Mouse (Mus musculus) liver, embryonic 14.5 days (tissue): Measurements from ENCODE around the gene Flnb. TPM values are rescaled to one million over a fixed set of nuclear protein-coding genes. Genes with fewer than 3 reads are reported as not detected.

Source experiments
- ATAC-seq: fragments of 200-750 bp; cut with Nextera tagmentation; 2 replicates; pipeline ENCODE4 v1.8.0; 2017; ENCODE audit warnings: moderate number of reproducible peaks, mild to moderate bottlenecking, moderate library complexity; ENCODE audit not compliant: insufficient read depth
- DNase-seq, 3 experiments: peaks; one replicate each; pipeline ENCODE4 v3.0.0-alpha.2; 2012 to 2013; ENCODE audit warnings: low read depth in 3 of 3, low spot score in 3 of 3
- H3K27ac ChIP-seq: fragments of 300-500 bp; sonication (generic); 2 replicates; pipeline ENCODE4 v1.5.1; 2014; ENCODE audit warnings: moderate library complexity, mild to moderate bottlenecking, control low read depth, inconsistent platforms
- H3K27me3 ChIP-seq: fragments of 300-500 bp; sonication (generic); 2 replicates; pipeline ENCODE4 v1.6.1; 2014; ENCODE audit warnings: mild to moderate bottlenecking, low read length, moderate library complexity; ENCODE audit not compliant: control insufficient read depth, insufficient read depth
- H3K36me3 ChIP-seq: fragments of 300-500 bp; sonication (generic); replicated peaks from 2 replicates; pipeline ENCODE4 v1.6.1; 2014; ENCODE audit warnings: low read depth; ENCODE audit not compliant: control insufficient read depth, insufficient read depth
- H3K4me1 ChIP-seq, 2 experiments: fragments of 200-500 bp in 1 of 2; fragments of 300-500 bp in 1 of 2; sonication (generic) in 1 of 2; replicated peaks; 2 replicates each; pipeline ENCODE4 v1.6.1; 2012 to 2014; ENCODE audit warnings: antibody characterized with exemption in 1 of 2, inconsistent platforms in 1 of 2, low read length in 1 of 2; ENCODE audit not compliant: control insufficient read depth in 2 of 2, insufficient read depth in 2 of 2
- H3K4me2 ChIP-seq: fragments of 300-500 bp; sonication (generic); 2 replicates; pipeline ENCODE4 v1.6.1; 2014; ENCODE audit warnings: low read depth, mild to moderate bottlenecking, control low read depth, moderate library complexity
- H3K4me3 ChIP-seq, 2 experiments: fragments of 200-500 bp in 1 of 2; fragments of 300-500 bp in 1 of 2; sonication (generic) in 1 of 2; 2 replicates each; pipeline ENCODE4 v1.5.1; 2012 to 2014; ENCODE audit warnings: low read depth in 2 of 2, low read length in 2 of 2, mild to moderate bottlenecking in 2 of 2, control low read depth in 1 of 2, inconsistent platforms in 1 of 2, moderate library complexity in 1 of 2; ENCODE audit not compliant: insufficient read depth in 1 of 2
- H3K9ac ChIP-seq: fragments of 300-500 bp; sonication (generic); replicated peaks from 2 replicates; pipeline ENCODE4 v1.6.1; 2014; ENCODE audit warnings: mild to moderate bottlenecking, control low read depth, moderate library complexity
- H3K9me3 ChIP-seq: fragments of 300-500 bp; sonication (generic); 2 replicates; pipeline ENCODE4 v1.6.1; 2016; ENCODE audit warnings: low read length, mixed read lengths; ENCODE audit not compliant: control insufficient read depth
- CTCF ChIP-seq: IDR thresholded peaks from 2 replicates; pipeline ENCODE4 v1.5.1; 2016; ENCODE audit warnings: antibody characterized with exemption, low read depth, control low read depth
- EP300 ChIP-seq: IDR thresholded peaks from 2 replicates; pipeline ENCODE4 v1.6.1; 2016; ENCODE audit warnings: antibody characterized with exemption, low read depth
- WGBS: fragments of 180-500 bp; shearing (Covaris S2); extraction: QIAGEN DNeasy Blood & Tissue Kit; methylation state at CpG from one replicate; pipeline ENCODE4 v1.1.7; 2014; ENCODE audit not compliant: insufficient replicate concordance; 5-methylcytosine and 5-hydroxymethylcytosine counted together
- polyA plus RNA-seq, 2 experiments: library from polyadenylated mRNA; depleted of rRNA in 1 of 2; stranded (reverse) in 1 of 2; unstranded in 1 of 2; fragments of >200 nt; fragmentation: Nextera tagmentation in 1 of 2; extraction: Ambion mirVana in 1 of 2; gene quantifications; 2 replicates each; pipeline versions ENCODE4 v1.2.1 to v1.2.3; 2012 to 2014

Gene Flnb
- polyA plus RNA-seq, 2 experiments, result 3.2 to 3.7 TPM

DNA sequence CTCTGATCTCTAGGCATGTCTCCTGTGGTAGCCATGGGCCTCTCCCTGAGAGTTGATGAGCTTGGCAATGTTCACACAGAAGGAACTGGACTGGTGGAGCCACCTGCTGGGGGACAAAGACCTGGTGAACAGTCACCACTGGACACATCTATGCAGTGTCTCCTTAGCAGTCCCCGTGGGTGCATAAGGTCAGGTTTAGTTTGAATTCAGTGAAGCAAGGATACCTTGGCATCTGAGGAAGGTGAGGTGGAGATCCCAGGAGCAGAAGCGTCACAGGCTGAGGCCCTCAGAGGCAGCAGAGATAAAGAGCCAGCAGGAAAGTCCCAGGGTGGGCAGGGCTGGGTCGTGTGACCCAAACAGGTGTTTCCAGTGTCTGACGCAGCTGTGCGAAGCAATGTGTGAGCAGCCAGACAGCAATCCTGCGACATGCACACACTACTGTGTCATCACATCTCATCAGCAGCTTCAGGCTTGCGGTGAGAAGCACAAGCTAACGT is 176.6 kb downstream of the Flnb start, which contains the start of gene Dnase1l3:
Dnase1l3 (minus strand) TSS at position 303 of the 497 bp plus-strand sequence.
- peak; percentile 61 for TF ChIP-seq CTCF
- TF ChIP-seq EP300, result no peak
- no peak within 1 kb of the TSS for H3K27ac ChIP-seq
- no peaks in the 10 kb centered on the region for H3K27me3 ChIP-seq
- DNase-seq (no peak), ATAC-seq (0 out of 2 replicates have a peak, but pooled peaks have one; percentile 41)
- H3K9ac ChIP-seq, result no peak within 1 kb of the TSS
- WGBS, result 54% methylated on average over 8 of the region's 8 CpGs
- H3K36me3 ChIP-seq, result no peaks in the 10 kb centered on the region
- no peaks in the 10 kb centered on the region for H3K9me3 ChIP-seq
- H3K4me3 ChIP-seq, result no peak within 1 kb of the TSS
- no peak within 1 kb of the TSS for H3K4me2 ChIP-seq
- H3K4me1 ChIP-seq, result 0 out of 4 replicates have a peak, but pooled peaks cover 0 to 1% of the 10 kb centered on the region in 2 experiments

GRCm38 (mm10) chr14:7997255-7997696 is 179.5 kb downstream of the Flnb start:
- no peak overlapping the region for H3K9ac ChIP-seq
- H3K4me3 ChIP-seq, result no peak overlapping the region
- H3K36me3 ChIP-seq, result no peaks in the 10 kb centered on the region
- no peak overlapping the region for H3K27ac ChIP-seq
- H3K4me1 ChIP-seq, result 0 out of 4 replicates have a peak, but pooled peaks cover 0 to 1% of the 10 kb centered on the region in 2 experiments
- 2% methylated on average over 15 of the region's 15 CpGs for WGBS
- TF ChIP-seq CTCF (peak; percentile 84), EP300 (no peak)
- ATAC-seq (peak; percentile 57; the same call in 1 of the 2 replicates), DNase-seq (peak; percentile 54 to 61 (median 55))
- H3K4me2 ChIP-seq, result peak overlapping the region; percentile 38
- peaks cover 14% of the 10 kb centered on the region for H3K27me3 ChIP-seq
- no peaks in the 10 kb centered on the region for H3K9me3 ChIP-seq

DNA sequence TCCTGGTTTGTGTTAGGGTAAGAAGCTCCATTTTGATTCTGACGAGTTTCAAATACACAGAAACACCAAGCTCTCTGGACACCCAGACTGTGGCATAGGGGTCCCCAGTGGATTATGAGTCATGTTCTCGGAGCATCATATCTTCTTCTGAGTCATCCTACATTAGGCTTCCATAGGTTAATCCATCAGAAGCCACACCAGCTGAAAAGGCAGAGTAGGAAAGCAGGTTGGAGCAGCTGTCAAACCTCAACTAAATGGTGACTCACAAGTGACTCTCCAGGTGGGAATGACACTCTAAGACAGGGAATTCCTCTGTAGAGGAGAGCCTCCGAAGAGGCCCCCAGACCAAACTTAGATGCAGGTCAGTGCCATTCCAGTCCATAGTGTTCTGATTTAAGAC is 181.3 kb downstream of the Flnb start:
- no peak overlapping the region for H3K4me2 ChIP-seq
- H3K4me1 ChIP-seq, result peaks cover 0 to 2% of the 10 kb centered on the region in 2 experiments; a peak in 1 of 4 replicates
- H3K36me3 ChIP-seq, result no peaks in the 10 kb centered on the region
- no peak overlapping the region for H3K9ac ChIP-seq
- no peak overlapping the region for H3K27ac ChIP-seq
- peaks cover 30% of the 10 kb centered on the region for H3K27me3 ChIP-seq
- WGBS, result 52% methylated on average over 3 of the region's 3 CpGs
- ATAC-seq (no peak), DNase-seq (no peak)
- H3K9me3 ChIP-seq, result no peaks in the 10 kb centered on the region
- no peak overlapping the region for H3K4me3 ChIP-seq
- TF ChIP-seq CTCF, result no peak
- TF ChIP-seq EP300, result no peak

GRCm38 (mm10) chr14:7999435-7999834 is 181.7 kb downstream of the Flnb start:
- Histone ChIP-seq H3K4me1 (peaks cover 0 to 4% of the 10 kb centered on the region in 2 experiments; a peak in 1 of 4 replicates), H3K27ac (no peak overlapping the region), H3K9me3 (no peaks in the 10 kb centered on the region), H3K36me3 (no peaks in the 10 kb centered on the region), H3K27me3 (peaks cover 30% of the 10 kb centered on the region), H3K4me3 (no peak overlapping the region), H3K9ac (no peak overlapping the region), H3K4me2 (no peak overlapping the region)
- no peak for ATAC-seq
- TF ChIP-seq EP300 (no peak), CTCF (no peak)
- no peak for DNase-seq
- 65% methylated on average over 5 of the region's 5 CpGs for WGBS

DNA sequence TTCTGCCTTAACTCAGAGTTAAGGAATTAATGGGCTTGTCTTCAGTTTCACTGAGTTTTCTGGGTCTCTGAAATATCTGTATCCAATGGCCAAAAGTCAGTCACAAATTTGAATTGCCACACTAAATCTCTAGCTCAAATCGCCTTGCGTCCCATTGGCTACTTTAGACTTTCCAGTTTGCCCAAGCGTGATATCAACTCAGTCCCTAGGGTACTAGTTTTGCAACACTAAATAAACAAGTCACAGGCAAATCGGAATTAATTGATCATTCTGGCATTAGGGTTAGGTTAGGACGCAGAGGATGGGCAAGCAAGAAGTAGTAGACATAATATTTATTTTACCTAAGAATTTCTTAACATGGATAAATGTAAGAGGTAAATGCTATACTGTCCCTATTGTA is 182.5 kb downstream of the Flnb start:
- H3K4me1 ChIP-seq, result peaks cover 0 to 4% of the 10 kb centered on the region in 2 experiments; a peak in 1 of 4 replicates
- H3K9me3 ChIP-seq, result no peaks in the 10 kb centered on the region
- TF ChIP-seq EP300 (no peak), CTCF (no peak)
- no peak overlapping the region for H3K27ac ChIP-seq
- WGBS, result 50% methylated on average over 5 of the region's 5 CpGs
- H3K4me2 ChIP-seq, result no peak overlapping the region
- ATAC-seq (no peak), DNase-seq (no peak)
- H3K27me3 ChIP-seq, result peaks cover 30% of the 10 kb centered on the region
- no peaks in the 10 kb centered on the region for H3K36me3 ChIP-seq
- H3K4me3 ChIP-seq, result no peak overlapping the region
- H3K9ac ChIP-seq, result no peak overlapping the region

Other genes with a start within 250 kb of the Flnb start
- gene Gm3558, start 249.4 kb upstream of the Flnb start, polyA plus RNA-seq (2012; rRNA removed), result 0.02 TPM in 1 of 2 replicates, not detected in the other
- gene Gm3558, start 249.4 kb upstream of the Flnb start, polyA plus RNA-seq (2014; fragmentation: Nextera tagmentation; extraction: Ambion mirVana), result not detected in 2 replicates
- gene Gm10338, start 222.4 kb upstream of the Flnb start, polyA plus RNA-seq (2012; rRNA removed), result not detected in 2 replicates
- gene Gm10338, start 222.4 kb upstream of the Flnb start, polyA plus RNA-seq (2014; fragmentation: Nextera tagmentation; extraction: Ambion mirVana), result not detected in 2 replicates
- not detected in 2 replicates for gene Gm10128, start 174.0 kb upstream of the Flnb start, polyA plus RNA-seq (2012; rRNA removed)
- gene Gm10128, start 174.0 kb upstream of the Flnb start, polyA plus RNA-seq (2014; fragmentation: Nextera tagmentation; extraction: Ambion mirVana), result not detected in 2 replicates
- gene Gm26661, start 26.4 kb upstream of the Flnb start, polyA plus RNA-seq (2012; rRNA removed), result not detected in 2 replicates
- not detected in 2 replicates for gene Gm26661, start 26.4 kb upstream of the Flnb start, polyA plus RNA-seq (2014; fragmentation: Nextera tagmentation; extraction: Ambion mirVana)
- gene Gm45521, start 139.3 kb downstream of the Flnb start, polyA plus RNA-seq (2012; rRNA removed), result not detected in 2 replicates
- gene Gm45521, start 139.3 kb downstream of the Flnb start, polyA plus RNA-seq (2014; fragmentation: Nextera tagmentation; extraction: Ambion mirVana), result not detected in 2 replicates
- 0.68 and 0.87 TPM in 2 replicates for gene Dnase1l3, start 176.6 kb downstream of the Flnb start, polyA plus RNA-seq (2012; rRNA removed)
- 1.9 and 2.1 TPM in 2 replicates for gene Dnase1l3, start 176.6 kb downstream of the Flnb start, polyA plus RNA-seq (2014; fragmentation: Nextera tagmentation; extraction: Ambion mirVana)
- gene Abhd6, start 184.9 kb downstream of the Flnb start, polyA plus RNA-seq (2012; rRNA removed), result 3.2 and 3.4 TPM in 2 replicates
- 8.6 and 9.2 TPM in 2 replicates for gene Abhd6, start 184.9 kb downstream of the Flnb start, polyA plus RNA-seq (2014; fragmentation: Nextera tagmentation; extraction: Ambion mirVana)